Mouse (Mus musculus) liver, embryonic 14.5 days (tissue): ENCODE results near the gene Akt1.

Experiments used
- CTCF ChIP-seq: IDR thresholded peaks from 2 replicates; pipeline ENCODE4 v1.5.1; 2016; ENCODE audit warnings: antibody characterized with exemption, low read depth, control low read depth
- EP300 ChIP-seq: IDR thresholded peaks from 2 replicates; pipeline ENCODE4 v1.6.1; 2016; ENCODE audit warnings: antibody characterized with exemption, low read depth

GRCm38 (mm10) chr12:112618981-112619685 is 55.6 kb downstream of the Akt1 start:
- TF ChIP-seq EP300 (no peak), CTCF (no peak)
